Mouse (Mus musculus) intestine, postnatal 0 days (tissue): ENCODE data around the gene Acot13. TPM values are rescaled to one million over a fixed set of nuclear protein-coding genes. Genes with fewer than 3 reads are reported as not detected.

ENCODE experiments used
- ATAC-seq: fragments of 200-750 bp; cut with Nextera tagmentation; 2 replicates; pipeline ENCODE4 v1.8.0; 2017; ENCODE audit warnings: mild to moderate bottlenecking, moderate TSS enrichment, moderate library complexity
- H3K27ac ChIP-seq: fragments of 300-500 bp; sonication (generic); 2 replicates; pipeline ENCODE4 v1.5.1; 2014; ENCODE audit warnings: mild to moderate bottlenecking, low read depth, low read length, moderate library complexity
- H3K27me3 ChIP-seq: fragments of 300-500 bp; sonication (generic); replicated peaks from 2 replicates; pipeline ENCODE4 v1.6.1; 2014; ENCODE audit warnings: low read length, mixed read lengths; ENCODE audit not compliant: control insufficient read depth, insufficient read depth
- H3K36me3 ChIP-seq: fragments of 300-500 bp; sonication (generic); 2 replicates; pipeline ENCODE4 v1.6.1; 2014; ENCODE audit warnings: mild to moderate bottlenecking, moderate library complexity; ENCODE audit not compliant: control insufficient read depth, insufficient read depth
- H3K4me1 ChIP-seq: fragments of 300-500 bp; sonication (generic); replicated peaks from 2 replicates; pipeline ENCODE4 v1.6.1; 2014; ENCODE audit warnings: antibody characterized with exemption, low read length, mixed read lengths; ENCODE audit not compliant: control insufficient read depth, insufficient read depth
- H3K4me2 ChIP-seq: fragments of 300-500 bp; sonication (generic); replicated peaks from 2 replicates; pipeline ENCODE4 v1.6.1; 2014; ENCODE audit warnings: low read depth, mild to moderate bottlenecking, moderate library complexity
- H3K4me3 ChIP-seq: fragments of 300-500 bp; sonication (generic); 2 replicates; pipeline ENCODE4 v1.5.1; 2014; ENCODE audit warnings: low read depth, low read length
- H3K9ac ChIP-seq: fragments of 300-500 bp; sonication (generic); 2 replicates; pipeline ENCODE4 v1.6.1; 2014; ENCODE audit warnings: mild to moderate bottlenecking, low read depth, low read length
- H3K9me3 ChIP-seq: fragments of 300-500 bp; sonication (generic); 2 replicates; pipeline ENCODE4 v1.6.1; 2016; ENCODE audit warnings: mixed run types; ENCODE audit not compliant: control insufficient read depth
- CTCF ChIP-seq: sonication (generic); IDR thresholded peaks from 2 replicates; pipeline ENCODE4 v1.5.1; 2016; ENCODE audit warnings: low read depth, mild to moderate bottlenecking, control low read depth, antibody characterized with exemption, moderate library complexity
- WGBS: fragments of 180-500 bp; shearing (Covaris S2); extraction: QIAGEN DNeasy Blood & Tissue Kit; methylation state at CpG from one replicate; pipeline ENCODE4 v1.1.7; 2014; 5-methylcytosine and 5-hydroxymethylcytosine counted together
- polyA plus RNA-seq: library from polyadenylated mRNA; unstranded; fragments of >200 nt; fragmentation: Nextera tagmentation; extraction: Ambion mirVana; gene quantifications from 2 replicates; pipeline ENCODE4 v1.2.1, GENCODE M21; 2015

Gene Acot13
- polyA plus RNA-seq, 1 experiment from 2014 or later, result 183 TPM

DNA sequence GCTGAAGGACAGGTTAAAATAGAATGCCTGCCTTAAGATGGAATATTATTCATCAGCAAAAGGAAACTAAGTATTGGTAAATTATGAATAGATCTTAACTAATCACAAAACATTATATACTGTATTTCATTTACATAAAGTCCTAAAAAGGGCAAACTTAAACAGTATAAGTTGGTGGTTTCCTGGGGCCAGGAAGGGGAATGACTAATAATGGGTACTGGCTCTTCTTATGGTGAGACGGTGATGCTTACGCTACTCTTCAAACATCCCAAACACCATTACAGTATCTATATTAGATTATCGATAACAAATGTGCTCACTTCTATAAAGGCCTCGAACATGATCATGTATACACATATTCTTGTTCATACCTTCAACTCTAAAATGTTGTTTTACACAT, 32.7 kb downstream of the Acot13 start:
- H3K27ac ChIP-seq, result no peak overlapping the region
- WGBS, result 92% methylated on average over 4 of the region's 4 CpGs

DNA sequence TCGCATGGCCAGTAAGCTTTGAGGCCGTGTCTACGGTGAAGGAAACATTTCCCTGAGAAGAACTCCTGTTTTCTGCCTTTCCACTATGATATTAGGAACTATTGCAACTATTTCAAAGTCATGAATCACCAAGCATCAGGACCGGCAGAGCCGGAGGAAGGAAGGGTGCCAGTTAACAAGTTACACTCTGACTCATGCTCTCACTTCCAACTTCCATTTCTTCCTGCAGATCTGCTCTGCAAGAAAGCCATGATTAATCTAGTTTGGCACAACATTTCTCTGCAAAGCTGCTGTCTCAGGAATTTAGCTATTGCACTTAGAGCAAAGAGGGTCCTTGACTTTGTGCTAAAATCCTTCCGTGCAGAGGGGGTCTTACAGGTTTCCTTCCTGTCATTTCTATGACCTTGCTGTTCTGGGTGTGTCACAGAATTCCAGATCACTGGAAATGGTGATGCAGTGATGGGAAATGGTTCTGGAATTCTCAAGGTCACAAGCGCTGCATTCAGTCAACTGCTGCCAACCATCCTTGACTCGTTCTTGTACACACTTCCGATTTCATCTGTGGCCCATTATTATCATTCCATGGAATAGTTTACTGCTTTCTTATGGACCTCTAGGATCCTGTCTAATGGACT, 38.8 kb downstream of the Acot13 start:
- no peaks in the 10 kb centered on the region for H3K36me3 ChIP-seq
- H3K4me3 ChIP-seq, result no peak overlapping the region
- no peaks in the 10 kb centered on the region; the same call in 1 of the 2 replicates for H3K4me1 ChIP-seq
- no peak for TF ChIP-seq CTCF
- H3K9ac ChIP-seq, result no peak overlapping the region
- no peak overlapping the region for H3K4me2 ChIP-seq
- no peak for ATAC-seq
- no peaks in the 10 kb centered on the region for H3K9me3 ChIP-seq
- no peaks in the 10 kb centered on the region for H3K27me3 ChIP-seq
- 76% methylated on average over 9 of the region's 9 CpGs for WGBS
- no peak overlapping the region for H3K27ac ChIP-seq

More for the DNA sequence above, 32.7 kb downstream of the Acot13 start:
- H3K36me3 ChIP-seq, result no peaks in the 10 kb centered on the region
- TF ChIP-seq CTCF, result no peak
- no peak overlapping the region for H3K4me3 ChIP-seq
- ATAC-seq, result no peak
- H3K9me3 ChIP-seq, result no peaks in the 10 kb centered on the region
- H3K9ac ChIP-seq, result no peak overlapping the region
- H3K4me2 ChIP-seq, result no peak overlapping the region
- no peaks in the 10 kb centered on the region for H3K27me3 ChIP-seq
- H3K4me1 ChIP-seq, result no peaks in the 10 kb centered on the region

DNA sequence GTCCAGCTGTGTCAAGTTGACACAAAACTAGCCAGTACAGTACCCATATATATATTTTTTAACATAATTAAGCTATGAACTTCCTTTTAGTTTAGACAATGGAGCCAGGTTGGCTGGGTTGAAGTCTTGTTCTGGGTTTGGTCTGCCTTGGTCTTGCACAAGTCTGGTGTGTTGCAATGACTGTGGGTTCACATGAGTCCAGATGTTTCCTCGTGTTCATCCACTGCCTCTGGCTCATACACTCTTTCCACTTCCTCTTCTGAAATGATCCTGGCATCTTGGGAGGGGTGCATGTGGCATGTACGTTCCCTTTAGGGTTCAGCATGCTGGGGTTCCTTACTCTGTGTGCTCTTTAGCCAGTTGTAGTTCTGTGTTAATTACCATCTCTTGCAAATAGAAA, 40.0 kb downstream of the Acot13 start:
- TF ChIP-seq CTCF, result no peak
- 28% methylated on average over 2 of the region's 2 CpGs for WGBS
- no peak overlapping the region for H3K27ac ChIP-seq
- peak; percentile 89 for ATAC-seq
- H3K4me2 ChIP-seq, result no peak overlapping the region
- no peak overlapping the region for H3K4me3 ChIP-seq
- H3K9ac ChIP-seq, result no peak overlapping the region
- H3K4me1 ChIP-seq, result no peaks in the 10 kb centered on the region; the same call in 1 of the 2 replicates
- no peaks in the 10 kb centered on the region for H3K9me3 ChIP-seq
- H3K36me3 ChIP-seq, result no peaks in the 10 kb centered on the region
- H3K27me3 ChIP-seq, result no peaks in the 10 kb centered on the region

DNA sequence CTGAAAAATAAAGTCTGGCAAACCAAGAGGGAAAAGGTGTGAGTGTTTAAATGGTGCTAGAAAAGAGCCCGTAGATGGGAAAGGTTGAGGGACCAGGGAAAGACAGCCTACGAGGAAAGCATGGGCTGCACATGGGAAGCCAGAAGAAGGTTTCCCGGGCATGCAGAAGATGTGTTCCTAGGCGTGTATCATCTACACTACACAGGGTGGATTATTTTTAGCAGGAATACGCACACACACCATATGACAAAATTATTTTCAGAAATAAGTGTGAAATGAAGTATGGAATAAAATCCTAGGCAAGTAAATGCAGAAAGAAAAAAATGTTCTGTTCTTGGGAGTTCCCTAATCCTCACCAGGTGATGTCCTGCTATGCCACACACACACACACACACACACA, 43.9 kb downstream of the Acot13 start:
- no peak for ATAC-seq
- H3K27me3 ChIP-seq, result no peaks in the 10 kb centered on the region
- 85% methylated on average over 5 of the region's 5 CpGs for WGBS
- no peak for TF ChIP-seq CTCF
- no peak overlapping the region for H3K4me3 ChIP-seq
- no peak overlapping the region for H3K27ac ChIP-seq
- H3K4me2 ChIP-seq, result no peak overlapping the region
- H3K9me3 ChIP-seq, result no peaks in the 10 kb centered on the region
- H3K4me1 ChIP-seq, result no peaks in the 10 kb centered on the region; the same call in 1 of the 2 replicates
- H3K36me3 ChIP-seq, result no peaks in the 10 kb centered on the region
- H3K9ac ChIP-seq, result no peak overlapping the region

DNA sequence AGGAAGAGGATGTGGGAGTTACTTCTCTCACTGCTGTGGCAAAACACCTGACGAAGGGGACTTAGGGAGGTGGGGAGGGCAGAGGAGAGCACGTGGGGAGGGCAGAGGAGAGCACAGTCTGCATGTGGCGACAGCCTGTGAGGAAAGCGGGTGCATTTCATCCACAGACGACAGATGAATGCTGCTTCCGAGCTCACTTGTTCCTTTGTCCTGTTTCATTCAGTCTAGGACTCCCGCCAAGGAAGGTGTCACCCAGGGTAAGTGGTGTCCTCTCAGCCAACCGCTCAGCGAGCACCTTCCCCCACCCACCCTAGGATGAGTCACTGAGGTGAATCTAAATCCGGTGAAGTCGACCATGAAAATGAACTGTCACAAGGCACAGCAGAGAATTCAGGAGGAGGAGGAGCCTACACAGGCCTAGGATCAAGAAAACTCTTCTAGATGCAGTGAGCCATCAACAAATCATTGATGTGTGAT, 45.3 kb downstream of the Acot13 start:
- Histone ChIP-seq H3K4me3 (no peak overlapping the region), H3K9ac (no peak overlapping the region), H3K4me2 (no peak overlapping the region), H3K4me1 (no peaks in the 10 kb centered on the region; the same call in 1 of the 2 replicates), H3K36me3 (no peaks in the 10 kb centered on the region), H3K9me3 (no peaks in the 10 kb centered on the region), H3K27me3 (no peaks in the 10 kb centered on the region), H3K27ac (no peak overlapping the region)
- no peak for TF ChIP-seq CTCF
- WGBS, result 61% methylated on average over 11 of the region's 11 CpGs
- ATAC-seq, result no peak

DNA sequence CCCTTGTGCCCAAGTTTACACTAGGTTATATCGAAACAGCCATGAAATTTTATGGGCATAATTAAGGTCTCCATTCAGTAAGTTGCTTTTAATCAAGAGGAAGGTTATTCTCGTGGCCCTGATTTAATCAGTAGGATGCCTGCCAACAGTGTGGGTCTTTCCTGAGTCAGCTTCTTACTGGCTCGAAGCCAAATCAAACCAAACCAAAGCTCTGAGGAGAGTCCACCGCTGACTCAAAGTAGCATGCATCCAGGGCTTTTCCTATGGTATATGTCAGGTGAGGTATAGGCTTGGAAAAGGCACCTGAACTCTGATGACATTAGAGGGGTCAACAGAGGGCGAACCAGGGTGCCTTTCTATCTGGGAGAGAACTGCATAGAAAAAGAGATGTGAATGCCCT, 49.4 kb downstream of the Acot13 start:
- no peak overlapping the region for H3K27ac ChIP-seq
- ATAC-seq, result no peak
- TF ChIP-seq CTCF, result no peak
- H3K36me3 ChIP-seq, result no peaks in the 10 kb centered on the region
- no peak overlapping the region for H3K4me3 ChIP-seq
- no peaks in the 10 kb centered on the region for H3K4me1 ChIP-seq
- no peak overlapping the region for H3K4me2 ChIP-seq
- WGBS, result 52% methylated on average over 5 of the region's 5 CpGs
- H3K27me3 ChIP-seq, result no peaks in the 10 kb centered on the region
- no peaks in the 10 kb centered on the region for H3K9me3 ChIP-seq
- H3K9ac ChIP-seq, result no peak overlapping the region
